Mouse (Mus musculus) ES-Bruce4 (cell line): Measurements from ENCODE around the gene Traf4.

Experiments used
- CTCF ChIP-seq: IDR thresholded peaks from one replicate; pipeline ENCODE4 v1.8.1; 2011; ENCODE audit warnings: low read depth, low read length
- EP300 ChIP-seq: IDR thresholded peaks from 2 replicates; pipeline ENCODE4 v1.6.1; 2011; ENCODE audit warnings: low read depth, low read length; ENCODE audit not compliant: insufficient read depth
- POLR2A ChIP-seq: IDR thresholded peaks from one replicate; pipeline ENCODE4 v1.8.1; 2011; ENCODE audit warnings: low read length; ENCODE audit not compliant: insufficient read depth

DNA sequence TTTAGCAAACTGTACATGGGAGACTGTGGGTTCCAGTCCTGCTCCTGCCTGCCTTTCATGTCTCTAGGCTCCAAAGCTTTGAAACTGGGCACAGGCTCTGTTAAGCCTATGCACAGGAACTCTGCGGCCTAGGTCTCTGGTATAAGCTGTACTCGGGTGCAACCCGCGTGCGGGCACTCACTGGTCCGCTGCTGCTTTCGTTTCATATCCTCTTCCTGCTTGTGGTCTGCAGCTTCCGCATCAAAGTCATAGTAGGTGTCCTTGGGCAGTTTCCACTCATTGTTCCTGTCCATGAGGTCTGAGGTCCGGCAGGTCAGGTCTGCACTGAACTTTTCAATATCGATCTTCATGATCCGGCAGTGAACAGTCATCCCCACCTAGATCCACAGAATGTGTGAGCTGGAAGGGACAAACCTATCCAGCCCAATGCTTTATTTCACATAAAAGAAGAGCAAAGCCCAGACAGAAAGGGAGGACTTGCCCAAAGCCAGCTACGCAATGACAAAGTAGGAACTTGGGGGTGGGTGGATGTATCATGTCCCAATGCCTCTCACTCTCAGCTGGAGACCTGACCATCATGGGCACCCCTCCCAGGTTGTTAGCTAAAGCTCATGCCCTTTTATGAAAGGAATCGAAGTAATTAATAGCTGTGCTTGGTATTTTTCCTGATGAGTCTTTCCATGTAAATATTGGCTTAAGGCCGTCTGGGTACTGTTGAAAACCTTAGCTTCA lies 47.9 kb upstream of the Traf4 start:
- no peak for TF ChIP-seq POLR2A
- no peak for TF ChIP-seq EP300
- no peak for TF ChIP-seq CTCF
